Mouse (Mus musculus) layer of hippocampus, postnatal 14 days (tissue): ENCODE data around the gene Myo1d. TPM values are rescaled to one million over a fixed set of nuclear protein-coding genes. Genes with fewer than 3 reads are reported as not detected.

ENCODE experiments used
- DNase-seq, 2 experiments: peaks; one replicate each; pipeline ENCODE4 v3.0.0; 2021 to 2022; ENCODE audit warnings: low spot score in 2 of 2, mixed read lengths in 1 of 2
- total RNA-seq, 2 experiments: library from RNA; stranded (reverse); gene quantifications; 2 replicates each; pipeline ENCODE4 v1.2.3; 2021

Gene Myo1d
- total RNA-seq, 2 experiments from 2014 or later: 4.7 to 5.0 TPM

DNA sequence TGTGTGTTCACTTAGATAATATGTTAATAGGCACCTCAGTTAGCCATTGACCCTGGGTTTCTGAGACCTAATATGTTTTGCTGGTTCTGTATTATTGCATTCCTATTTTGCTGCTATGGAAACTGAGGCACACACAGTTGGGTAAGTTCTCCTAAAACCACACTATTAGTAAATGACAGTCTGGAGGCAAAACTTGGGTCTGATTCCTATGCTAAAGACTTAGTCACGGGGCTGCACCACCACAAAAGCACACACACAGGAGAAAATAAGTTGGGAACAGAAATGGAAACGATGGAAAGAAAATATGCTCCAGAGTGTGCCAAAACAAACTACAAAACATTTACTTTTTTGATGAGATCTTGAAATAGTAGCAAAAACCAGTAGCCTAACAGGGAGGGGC, 45.1 kb downstream of the Myo1d start:
- DNase-seq: no peak

- peak in 1 of 2 experiments; percentile 26 for DNase-seq
These were observed 55.1 kb downstream of the Myo1d start for GRCm38 (mm10) chr11:80724701-80725100.

DNA sequence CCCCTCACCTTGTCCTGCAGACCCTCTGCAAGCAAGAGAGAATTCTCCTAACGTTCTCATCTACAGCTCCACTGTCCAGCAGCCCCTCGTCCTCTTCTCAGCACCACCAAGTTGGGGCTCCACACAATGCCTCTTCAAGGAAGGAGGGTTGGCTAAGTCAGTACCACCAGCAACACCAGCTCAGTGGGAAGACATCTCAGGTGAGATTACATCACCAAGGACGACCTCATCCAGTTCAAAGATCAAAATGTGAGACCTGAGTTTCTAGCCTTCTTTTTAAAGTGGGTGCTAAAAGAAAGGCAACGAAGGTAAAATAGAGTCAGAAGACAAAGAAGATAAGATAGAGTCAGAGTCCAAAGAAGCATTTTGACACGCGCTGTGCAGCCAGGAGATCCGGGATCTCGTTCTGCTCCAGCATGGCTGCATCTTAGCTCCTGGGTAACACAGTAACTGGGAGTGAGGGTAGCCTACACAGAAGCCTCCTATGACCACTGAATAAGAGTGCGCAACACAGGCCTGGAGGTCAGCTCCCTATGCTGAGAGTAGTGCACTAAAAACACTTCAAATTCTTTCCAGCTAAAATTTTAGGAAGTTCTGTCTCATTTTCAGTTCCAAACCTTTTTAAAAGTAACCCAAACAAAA, 56.3 kb downstream of the Myo1d start:
- no peak for DNase-seq

DNA sequence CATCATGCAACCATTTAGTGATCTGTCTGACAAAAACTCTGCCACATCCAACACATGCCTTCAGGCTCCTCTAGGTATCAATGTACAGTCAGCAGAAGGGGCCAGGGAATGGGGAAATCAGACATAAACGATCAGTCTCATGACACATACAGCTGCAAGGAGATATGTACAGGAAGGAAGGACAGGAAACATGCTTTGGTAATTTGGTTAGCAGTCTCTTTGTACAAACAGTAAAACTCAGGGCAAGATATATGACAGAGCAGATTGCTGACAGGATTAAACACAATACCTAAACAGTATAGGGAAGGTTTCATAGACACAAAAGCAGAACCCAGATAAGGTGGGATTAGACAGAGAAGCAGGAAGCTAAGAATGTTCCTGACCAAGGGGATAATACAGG, 60.8 kb downstream of the Myo1d start:
- DNase-seq: no peak

GRCm38 (mm10) chr11:80718036-80718435, 61.8 kb downstream of the Myo1d start:
- no peak for DNase-seq

DNA sequence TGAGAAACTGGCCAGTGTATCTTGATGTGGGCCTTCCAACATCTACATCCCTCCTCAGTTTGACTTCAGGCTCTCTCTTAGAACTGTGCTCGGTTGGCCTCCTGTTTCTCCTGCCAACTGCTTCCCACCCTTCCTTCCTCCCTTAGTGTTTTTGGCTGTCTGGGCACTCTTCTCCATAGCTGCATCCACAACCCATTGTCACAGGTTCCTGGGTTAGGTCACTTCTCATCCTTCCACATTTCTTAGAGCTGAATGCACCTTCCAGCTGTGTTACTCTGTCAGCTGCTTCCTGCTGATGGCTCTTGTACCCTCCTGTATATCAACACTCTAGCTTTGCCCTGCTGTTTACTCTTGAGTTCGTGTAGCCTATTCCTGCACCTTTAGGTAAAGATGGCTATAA, 64.7 kb downstream of the Myo1d start:
- DNase-seq: no peak

GRCm38 (mm10) chr11:80713705-80714104, 66.1 kb downstream of the Myo1d start:
- no peak for DNase-seq

- no peak for DNase-seq
These were observed 67.6 kb downstream of the Myo1d start for GRCm38 (mm10) chr11:80712201-80712600.

DNA sequence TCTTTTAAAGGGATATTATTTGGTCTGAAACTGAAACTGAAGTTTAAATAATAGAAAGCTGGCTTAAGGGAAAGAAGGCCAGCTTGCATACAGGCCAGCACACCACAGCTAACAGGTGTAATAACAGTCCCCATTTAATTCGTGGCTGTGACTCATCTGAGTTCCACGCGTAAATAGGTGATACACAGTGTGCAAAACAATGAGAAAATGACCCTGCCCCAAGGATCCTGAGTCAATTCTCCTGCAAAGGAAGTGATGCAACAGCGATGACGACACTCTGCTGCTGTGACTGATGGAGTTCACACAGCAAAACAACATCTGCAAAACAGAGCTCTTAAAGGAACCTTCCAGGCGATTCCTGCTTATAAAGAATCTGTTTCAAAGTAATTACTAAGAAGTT, 68.5 kb downstream of the Myo1d start:
- no peak for DNase-seq

- DNase-seq: no peak
These were observed 79.2 kb downstream of the Myo1d start for GRCm38 (mm10) chr11:80700611-80701010.

GRCm38 (mm10) chr11:80698721-80699120, 81.1 kb downstream of the Myo1d start:
- no peak for DNase-seq

DNA sequence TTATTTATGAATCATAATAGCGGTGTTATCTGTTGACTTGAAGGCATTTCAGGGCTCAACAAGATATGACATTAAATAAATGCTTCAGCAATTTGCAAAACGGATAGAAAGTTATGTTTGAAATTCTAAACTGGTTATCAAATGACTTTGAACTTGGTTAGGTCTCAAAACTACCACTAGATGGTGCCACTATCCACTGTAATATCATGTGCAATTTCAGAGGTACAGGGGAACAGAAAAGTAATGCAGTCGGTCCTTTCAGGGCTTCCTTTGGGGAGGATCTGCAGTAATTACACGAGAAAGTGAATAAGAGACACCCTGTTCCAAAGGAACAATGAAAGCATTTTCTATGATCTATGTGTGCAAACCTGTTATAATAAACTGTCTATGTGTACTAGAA, 83.5 kb downstream of the Myo1d start:
- peak in 1 of 2 experiments; percentile 71 for DNase-seq

DNA sequence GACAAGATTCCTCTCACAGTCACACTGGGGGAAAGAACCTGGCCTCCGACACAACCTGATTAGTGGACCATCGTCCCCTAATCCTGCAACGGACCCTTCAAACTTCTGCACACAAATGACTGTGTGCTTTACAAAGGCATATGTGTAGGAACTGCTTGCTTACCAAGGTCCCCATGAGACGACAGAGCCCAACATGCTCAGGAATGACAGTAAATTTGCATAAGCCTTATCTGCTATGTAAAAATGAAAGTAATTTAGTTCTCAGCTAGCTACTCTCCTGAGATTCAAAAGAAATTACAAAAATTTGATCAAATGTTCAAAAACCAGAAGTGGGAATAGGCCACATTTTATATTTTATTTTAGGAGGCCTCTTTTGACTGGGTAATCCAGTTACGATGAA, 95.2 kb downstream of the Myo1d start:
- DNase-seq: no peak

- no peak for DNase-seq
These were observed 97.1 kb downstream of the Myo1d start for GRCm38 (mm10) chr11:80682745-80683144.

DNA sequence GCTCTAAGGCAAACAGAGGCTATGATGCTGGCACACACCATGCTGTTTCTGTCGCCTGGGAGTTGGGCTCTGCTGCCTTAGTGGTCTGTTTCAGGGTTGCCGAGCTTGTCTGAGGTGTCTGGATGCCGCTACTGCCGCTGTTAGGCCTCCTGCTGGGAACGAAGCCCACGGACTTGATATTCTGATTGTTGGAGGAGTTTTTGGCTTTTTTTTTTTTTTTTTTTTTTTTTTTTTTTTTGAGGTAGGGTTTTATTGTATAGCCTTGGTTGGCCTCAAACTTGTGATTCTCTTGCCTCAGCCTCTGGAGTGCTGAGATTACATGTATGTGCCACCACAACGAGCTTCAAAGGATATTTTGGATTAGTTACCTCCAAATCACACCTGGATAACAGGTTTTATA, 106.8 kb downstream of the Myo1d start:
- DNase-seq: no peak

- DNase-seq: peak; percentile 22 to 91
These were observed 109.4 kb downstream of the Myo1d start for GRCm38 (mm10) chr11:80670391-80670790.

- DNase-seq: peak; percentile 31 to 47
These were observed 109.9 kb downstream of the Myo1d start for GRCm38 (mm10) chr11:80669934-80670333.

DNA sequence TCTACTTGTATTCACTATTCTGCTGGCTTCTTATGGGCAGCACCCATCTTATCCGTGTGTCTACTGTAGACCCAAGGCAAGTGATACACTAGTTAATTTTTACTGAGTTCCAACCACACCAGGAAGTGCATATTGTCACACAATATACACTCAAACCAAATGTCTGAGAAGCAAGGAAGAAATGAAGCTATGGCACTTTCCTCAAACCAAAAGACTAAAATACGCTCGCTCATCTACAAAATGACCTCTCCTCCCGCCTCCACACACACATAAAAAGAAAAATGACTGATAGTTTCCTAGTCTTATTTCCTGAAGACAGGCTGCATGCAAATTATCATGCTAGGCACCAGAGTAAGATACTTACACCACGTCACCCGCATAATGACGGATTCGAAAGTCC, 113.6 kb downstream of the Myo1d start:
- no peak for DNase-seq

DNA sequence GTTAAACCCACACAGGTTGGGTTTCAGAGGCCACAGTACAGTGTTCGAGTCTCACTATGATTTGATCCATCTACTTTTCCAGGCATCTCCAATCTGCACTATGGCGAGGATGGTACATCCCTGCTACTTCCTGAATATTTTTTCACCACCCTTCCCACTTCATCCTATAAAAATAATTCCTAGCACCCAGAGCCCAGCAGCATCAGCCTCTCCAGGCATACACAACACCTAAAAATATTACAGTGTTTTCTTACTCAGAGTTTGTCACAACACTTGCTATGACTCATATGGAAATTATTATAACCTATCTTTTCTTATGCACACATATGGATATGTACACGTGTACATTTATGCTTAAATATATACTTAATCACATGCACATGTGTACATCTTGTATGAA, 115.6 kb downstream of the Myo1d start:
- no peak for DNase-seq

DNA sequence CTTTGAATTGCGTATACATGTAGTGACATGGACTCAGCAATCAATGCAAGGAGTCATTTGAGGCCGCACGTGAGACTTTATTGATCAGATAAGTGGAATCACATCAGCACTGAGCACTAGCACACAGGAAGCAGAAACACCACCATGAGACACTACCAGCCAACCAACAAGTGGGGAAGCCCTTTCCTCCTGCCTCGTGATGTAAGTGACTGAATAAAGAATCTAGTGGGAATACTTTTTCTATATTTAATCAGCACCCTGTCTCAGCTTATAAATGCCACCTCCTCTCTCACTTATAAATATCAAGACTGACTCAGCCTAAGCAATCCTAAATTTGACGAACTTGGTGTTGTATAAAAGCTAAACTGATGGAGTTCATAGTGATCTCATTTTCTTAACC, 134.7 kb downstream of the Myo1d start:
- DNase-seq: no peak

DNA sequence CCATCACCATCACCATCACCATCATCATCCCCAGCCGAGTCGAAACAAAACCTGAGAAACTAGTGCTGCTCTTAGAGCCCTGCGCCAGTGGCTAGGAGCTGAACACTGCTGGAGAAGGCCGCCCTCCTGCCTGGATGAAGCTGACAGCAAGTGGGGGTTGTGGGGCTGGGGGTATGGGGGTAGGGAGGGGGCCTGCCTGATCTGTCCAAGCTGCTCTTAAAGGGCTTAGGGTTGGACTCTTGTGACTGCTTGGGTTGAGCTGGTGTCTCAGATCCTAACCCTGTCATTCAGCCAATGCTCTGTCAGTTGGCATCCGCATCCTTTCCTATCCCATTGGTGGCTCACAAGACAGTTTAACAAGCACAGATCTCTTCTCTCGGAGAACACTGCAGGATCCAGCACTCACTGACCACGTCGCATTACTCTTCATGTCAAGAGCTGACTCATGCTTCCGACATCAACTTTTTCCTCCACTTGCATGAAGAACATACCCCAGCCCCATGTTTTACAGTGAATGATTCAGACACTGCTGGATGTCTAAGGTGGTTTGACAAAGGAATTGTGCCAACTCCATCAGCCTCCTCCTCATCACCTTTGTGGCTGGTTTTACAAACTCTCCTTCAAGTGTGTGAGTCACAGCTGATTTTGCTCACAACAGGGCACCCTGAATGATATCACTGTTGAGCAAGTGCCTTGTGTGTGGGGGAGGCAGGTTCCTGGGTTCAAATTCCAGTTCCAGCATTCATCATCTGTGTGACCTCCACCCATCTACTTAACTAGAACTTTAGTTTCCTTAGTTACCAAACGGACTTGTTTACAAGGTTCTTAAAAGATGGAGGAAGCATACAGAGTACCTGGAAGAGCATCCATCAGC, 150.6 kb downstream of the Myo1d start:
- DNase-seq: no peak

GRCm38 (mm10) chr11:80628581-80628980, 151.2 kb downstream of the Myo1d start:
- DNase-seq: no peak

DNA sequence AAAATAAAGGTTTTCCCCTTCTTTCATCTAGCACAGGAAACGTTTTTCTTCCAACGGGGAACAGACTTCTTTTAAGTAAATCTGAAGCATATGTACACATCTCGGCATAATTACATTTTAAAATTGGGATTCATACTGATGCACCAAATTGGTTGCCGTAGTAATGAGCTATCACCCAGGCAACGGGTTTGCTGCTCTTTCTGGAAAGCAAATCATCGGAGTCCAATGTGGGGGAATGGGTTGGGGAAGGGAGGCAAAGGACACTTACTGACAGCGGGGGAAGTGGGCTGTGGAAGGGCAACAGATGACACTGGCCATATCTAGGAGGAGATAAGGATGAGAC, 156.8 kb downstream of the Myo1d start:
- peak; percentile 69 to 85 for DNase-seq
